Mouse (Mus musculus): ENCODE results near the gene Pofut1. TPM values are rescaled to one million over a fixed set of nuclear protein-coding genes. Genes with fewer than 3 reads are reported as not detected.

The Pofut1 gene
- polyA plus RNA-seq, 1 experiment from 2014 or later: 5.9 TPM

DNA sequence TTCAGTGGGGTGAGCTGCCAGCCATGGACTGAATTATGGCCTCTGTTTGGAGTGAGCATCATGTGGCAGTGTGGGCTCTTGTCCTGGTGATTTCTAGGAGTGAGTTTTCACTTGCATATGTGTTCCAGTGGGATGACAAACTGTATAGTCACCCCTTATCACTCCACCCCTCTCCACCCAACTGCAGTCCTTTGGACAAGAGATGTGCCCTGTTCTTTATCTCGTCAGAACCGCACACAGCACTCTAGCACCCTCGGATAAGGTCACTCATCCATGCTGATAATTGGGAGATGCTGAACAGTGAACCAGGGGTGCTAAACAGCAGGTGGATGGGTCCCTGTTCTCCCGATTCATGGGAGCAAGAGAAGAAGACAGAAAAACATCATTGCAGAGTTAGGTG is 19.7 kb upstream of the Pofut1 start:
- peaks cover 16% of the 10 kb centered on the region for H3K4me1 ChIP-seq
- H3K27ac ChIP-seq: no peak overlapping the region
- no peak overlapping the region for H3K4me3 ChIP-seq
- no peaks in the 10 kb centered on the region for H3K27me3 ChIP-seq (ENCODE audit: poor library complexity, severe bottlenecking)
- no peak for DNase-seq (ENCODE audit: extremely low spot score, low spot score)
- H3K36me3 ChIP-seq (replicated peaks): peaks cover under 1% of the 10 kb centered on the region
- 88% methylated on average over 4 of the region's 4 CpGs for WGBS
- no peaks in the 10 kb centered on the region for H3K9me3 ChIP-seq

DNA sequence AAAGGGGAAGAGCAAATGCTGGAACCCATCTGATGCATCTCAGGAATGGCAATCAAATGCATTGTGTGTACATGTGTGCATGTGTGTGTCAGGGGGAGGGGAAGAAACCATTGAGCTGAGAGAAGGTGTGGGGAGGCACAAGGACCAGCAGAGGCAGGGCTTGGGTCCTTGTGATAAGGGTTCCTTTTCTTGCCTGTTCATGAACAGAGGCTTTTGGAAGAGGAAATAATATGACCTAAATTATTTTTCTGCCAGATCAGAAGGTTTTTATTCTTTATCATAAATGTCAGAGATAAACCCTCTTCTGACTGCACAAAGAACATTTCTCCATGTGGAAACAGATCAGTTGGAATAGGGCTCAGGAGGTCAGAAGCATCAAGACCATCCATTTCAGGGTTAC is 19.2 kb upstream of the Pofut1 start:
- no peaks in the 10 kb centered on the region for H3K27me3 ChIP-seq (ENCODE audit: poor library complexity, severe bottlenecking)
- H3K36me3 ChIP-seq (replicated peaks): peaks cover 5% of the 10 kb centered on the region
- H3K9me3 ChIP-seq: no peaks in the 10 kb centered on the region
- no peak overlapping the region for H3K27ac ChIP-seq
- no peak overlapping the region for H3K4me3 ChIP-seq
- peaks cover 16% of the 10 kb centered on the region for H3K4me1 ChIP-seq
- DNase-seq (ENCODE audit: extremely low spot score, low spot score): no peak

DNA sequence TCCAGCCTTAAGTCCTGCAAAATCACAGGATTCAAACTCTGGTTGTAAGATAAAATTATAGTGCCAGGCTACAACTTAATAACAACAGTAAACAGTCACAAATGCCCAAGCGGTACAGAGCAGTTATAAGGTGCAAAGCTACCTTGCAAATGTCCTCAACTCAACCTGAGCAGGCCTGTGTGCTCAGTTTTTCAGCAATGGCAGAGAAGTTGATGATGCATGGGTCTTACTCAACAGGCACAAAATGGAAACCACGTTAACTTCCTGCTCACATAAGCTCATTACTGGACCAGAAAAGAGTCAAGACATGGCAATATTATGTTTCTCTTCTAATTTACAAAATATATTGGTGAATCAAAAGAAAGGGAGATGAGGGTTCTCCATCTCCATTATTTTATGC is 18.8 kb upstream of the Pofut1 start:
- Histone ChIP-seq H3K9me3 (no peaks in the 10 kb centered on the region), H3K4me1 (peaks cover 16% of the 10 kb centered on the region), H3K36me3 (replicated peaks) (peaks cover 10% of the 10 kb centered on the region), H3K27ac (no peak overlapping the region), H3K27me3 (ENCODE audit: poor library complexity, severe bottlenecking) (no peaks in the 10 kb centered on the region), H3K4me3 (no peak overlapping the region)
- WGBS: 93% methylated on average over 2 of the region's 2 CpGs
- no peak for DNase-seq (ENCODE audit: extremely low spot score, low spot score)

DNA sequence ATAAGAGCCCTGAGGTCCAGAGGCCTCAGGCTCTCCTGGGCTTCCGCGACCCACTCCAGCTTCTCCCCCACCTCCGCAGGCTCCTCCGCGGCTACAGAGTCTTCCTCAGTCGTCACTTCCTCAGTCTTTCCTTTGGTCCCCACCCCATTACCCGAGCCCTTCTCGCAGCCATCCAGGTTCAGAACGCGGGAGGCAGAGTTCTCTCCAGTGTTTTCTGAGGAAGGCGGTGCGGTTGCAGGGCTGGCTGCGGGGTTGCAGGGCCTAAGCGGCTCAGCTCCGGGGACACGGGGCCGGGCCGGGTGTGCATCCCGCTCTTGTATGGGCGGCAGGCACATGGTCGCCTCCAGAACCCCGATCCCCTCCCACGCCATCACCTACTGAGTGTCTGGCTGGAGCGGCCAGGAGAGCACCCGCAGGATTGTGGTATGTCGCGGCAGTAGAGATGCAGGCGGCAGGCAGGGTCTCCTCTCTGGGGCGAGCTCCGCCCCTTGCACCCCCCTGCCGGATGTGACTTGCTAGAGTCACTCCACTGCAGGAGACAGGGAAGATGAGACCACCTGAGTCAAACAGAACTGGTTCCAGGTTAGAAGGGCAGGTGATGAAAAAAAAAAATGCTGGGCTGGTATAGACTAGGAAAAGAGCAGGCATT is 16.3 kb upstream of the Pofut1 start, which contains the start of gene Tspyl3:
Tspyl3 (minus strand) TSS at position 496 of the 649 bp plus-strand sequence.
- H3K4me1 ChIP-seq: peaks cover 16% of the 10 kb centered on the region
- peak within 1 kb of the TSS; percentile 82 for H3K27ac ChIP-seq
- H3K36me3 ChIP-seq (replicated peaks): peaks cover 35% of the 10 kb centered on the region
- 3% methylated on average over 31 of the region's 31 CpGs for WGBS
- no peaks in the 10 kb centered on the region for H3K27me3 ChIP-seq (ENCODE audit: poor library complexity, severe bottlenecking)
- peak; percentile 35 for DNase-seq (ENCODE audit: extremely low spot score, low spot score)
- no peaks in the 10 kb centered on the region for H3K9me3 ChIP-seq
- H3K4me3 ChIP-seq: peak within 1 kb of the TSS; percentile 58

DNA sequence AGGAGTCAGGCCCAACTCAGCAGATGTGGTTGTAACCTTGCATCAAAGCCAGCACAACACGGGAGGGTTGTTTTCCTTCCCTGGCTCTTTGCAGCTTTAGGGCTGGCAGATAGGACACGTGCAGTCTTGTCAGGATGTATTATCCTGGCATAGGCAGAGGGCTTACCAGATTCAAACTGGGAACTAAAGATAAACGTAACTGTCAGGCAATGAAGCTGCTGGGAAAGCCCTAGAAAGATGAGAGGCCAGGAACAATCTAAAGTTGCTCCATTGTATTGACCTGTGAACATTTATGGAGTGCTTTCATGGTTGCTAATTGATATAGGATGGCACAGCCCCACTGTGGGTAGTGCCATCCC is 15.8 kb upstream of the Pofut1 start:
- Histone ChIP-seq H3K4me1 (peaks cover 16% of the 10 kb centered on the region), H3K27ac (peak overlapping the region; percentile 82; the same call in 1 of the 2 replicates), H3K27me3 (ENCODE audit: poor library complexity, severe bottlenecking) (no peaks in the 10 kb centered on the region), H3K9me3 (no peaks in the 10 kb centered on the region), H3K36me3 (replicated peaks) (peaks cover 40% of the 10 kb centered on the region), H3K4me3 (peak overlapping the region; percentile 58)
- 8% methylated on average over 3 of the region's 3 CpGs for WGBS
- no peak for DNase-seq (ENCODE audit: extremely low spot score, low spot score)

DNA sequence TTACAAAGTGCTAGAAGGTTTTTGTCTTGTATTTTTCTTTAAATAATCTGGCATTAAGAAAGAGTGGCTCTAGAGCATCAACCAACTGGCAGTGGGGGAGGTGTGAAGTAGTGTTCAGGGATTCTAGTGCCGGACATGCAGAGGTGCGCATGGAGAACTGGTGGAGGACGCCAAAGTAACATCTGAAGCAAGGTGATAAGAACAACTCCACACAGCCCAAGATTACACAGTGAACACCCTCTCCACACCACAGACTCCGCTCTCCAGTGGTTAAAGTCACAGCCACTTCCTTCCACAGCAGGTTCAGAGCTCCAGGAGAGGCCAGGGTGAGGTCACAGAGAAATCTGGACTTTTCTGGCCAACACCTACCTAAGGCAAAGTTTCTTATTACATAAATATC is 13.4 kb upstream of the Pofut1 start:
- H3K27ac ChIP-seq: no peak overlapping the region
- H3K4me3 ChIP-seq: no peak overlapping the region
- H3K9me3 ChIP-seq: no peaks in the 10 kb centered on the region
- WGBS: 95% methylated on average over 4 of the region's 4 CpGs
- H3K36me3 ChIP-seq (replicated peaks): peaks cover 64% of the 10 kb centered on the region
- no peaks in the 10 kb centered on the region for H3K27me3 ChIP-seq (ENCODE audit: poor library complexity, severe bottlenecking)
- DNase-seq (ENCODE audit: extremely low spot score, low spot score): no peak
- H3K4me1 ChIP-seq: peaks cover 16% of the 10 kb centered on the region

DNA sequence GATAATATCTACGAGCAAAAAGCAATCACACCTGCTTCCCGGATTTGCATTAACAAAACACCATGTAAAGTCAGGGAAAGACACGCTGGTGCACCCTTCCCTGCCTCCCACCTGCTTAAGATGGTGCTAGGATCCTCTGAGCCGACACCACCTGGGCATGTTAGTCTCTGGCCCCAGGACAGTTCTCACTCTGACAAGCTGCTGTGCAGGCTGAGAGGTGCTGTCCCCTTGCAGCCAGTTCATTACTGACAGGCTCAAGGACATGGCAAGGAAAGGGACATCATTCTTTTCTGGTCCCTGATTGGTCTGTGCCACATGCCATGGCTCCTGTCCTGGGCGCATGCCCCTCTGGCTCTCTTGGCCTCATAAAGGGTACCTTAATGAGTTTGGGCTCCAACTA is 12.8 kb upstream of the Pofut1 start:
- peaks cover 69% of the 10 kb centered on the region for H3K36me3 ChIP-seq (replicated peaks)
- H3K27ac ChIP-seq: no peak overlapping the region
- WGBS: 86% methylated on average over 5 of the region's 5 CpGs
- peaks cover 16% of the 10 kb centered on the region for H3K4me1 ChIP-seq
- H3K9me3 ChIP-seq: no peaks in the 10 kb centered on the region
- no peaks in the 10 kb centered on the region for H3K27me3 ChIP-seq (ENCODE audit: poor library complexity, severe bottlenecking)
- no peak for DNase-seq (ENCODE audit: extremely low spot score, low spot score)
- no peak overlapping the region for H3K4me3 ChIP-seq

DNA sequence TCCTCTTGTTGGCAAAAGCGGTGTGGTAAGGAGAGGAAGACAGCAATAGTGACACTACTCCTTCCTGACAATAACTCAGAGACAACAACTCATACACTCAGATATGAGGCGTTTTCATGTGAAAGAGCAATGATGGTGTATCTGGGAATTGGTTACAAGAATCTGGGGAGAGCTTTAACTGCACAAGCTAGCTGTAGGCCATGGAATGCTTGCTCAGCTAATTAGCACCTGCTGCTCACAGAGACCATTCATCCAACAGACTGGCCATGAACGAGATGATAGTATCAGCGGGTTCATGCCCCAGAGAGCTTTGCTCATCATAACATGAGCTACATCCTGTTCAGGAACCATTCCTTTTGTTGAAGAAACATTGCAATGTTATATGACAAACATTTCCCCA is 4.1 kb upstream of the Pofut1 start:
- peaks cover 68% of the 10 kb centered on the region for H3K36me3 ChIP-seq (replicated peaks)
- H3K27me3 ChIP-seq (ENCODE audit: poor library complexity, severe bottlenecking): no peaks in the 10 kb centered on the region
- no peak overlapping the region for H3K27ac ChIP-seq
- no peak for DNase-seq (ENCODE audit: extremely low spot score, low spot score)
- H3K4me3 ChIP-seq: no peak overlapping the region
- peaks cover 41% of the 10 kb centered on the region for H3K4me1 ChIP-seq
- 74% methylated on average over 4 of the region's 4 CpGs for WGBS
- no peaks in the 10 kb centered on the region for H3K9me3 ChIP-seq

DNA sequence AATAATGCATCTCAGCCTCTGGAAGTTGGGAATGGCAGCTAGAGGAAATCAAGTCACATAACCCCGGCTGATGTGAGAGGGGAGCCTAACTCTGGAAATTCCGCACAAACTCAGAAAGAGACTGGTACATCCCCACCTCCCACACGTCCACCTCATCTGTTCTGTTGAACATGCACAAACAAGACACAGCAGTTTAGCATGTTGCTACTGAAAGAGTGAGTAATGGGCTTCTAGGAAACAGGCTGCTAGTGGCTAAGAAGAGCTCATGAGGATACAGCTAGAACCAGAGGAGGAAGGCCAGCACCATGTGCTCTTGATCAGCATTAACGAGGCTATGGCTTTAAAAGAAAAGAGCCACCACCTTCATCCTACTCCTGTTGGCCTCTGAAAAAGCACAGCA is 3.4 kb upstream of the Pofut1 start:
- DNase-seq (ENCODE audit: extremely low spot score, low spot score): no peak
- Histone ChIP-seq H3K4me1 (peaks cover 47% of the 10 kb centered on the region), H3K36me3 (replicated peaks) (peaks cover 61% of the 10 kb centered on the region), H3K27ac (no peak overlapping the region), H3K27me3 (ENCODE audit: poor library complexity, severe bottlenecking) (no peaks in the 10 kb centered on the region), H3K9me3 (no peaks in the 10 kb centered on the region), H3K4me3 (no peak overlapping the region)
- 76% methylated on average over 4 of the region's 4 CpGs for WGBS

DNA sequence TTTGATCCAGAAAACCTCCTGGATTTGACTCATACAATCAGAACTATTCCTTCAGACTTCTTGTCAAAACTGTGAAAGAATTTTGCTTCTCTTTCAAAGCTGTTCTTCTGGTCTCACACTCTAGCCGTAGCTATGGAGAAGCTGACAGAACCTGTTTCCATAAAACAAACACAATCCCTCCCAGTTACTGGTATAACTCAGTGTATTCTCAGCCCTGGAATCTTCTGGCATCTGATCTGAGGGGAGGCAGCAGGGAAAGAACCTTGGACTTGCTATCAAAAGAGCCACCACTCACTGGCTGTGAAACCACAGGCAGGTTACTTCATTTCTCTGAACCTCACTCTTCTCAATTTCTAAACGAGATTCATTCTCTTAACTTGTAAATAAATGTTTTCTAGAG is 2.9 kb upstream of the Pofut1 start:
- Histone ChIP-seq H3K4me3 (peak overlapping the region; percentile 98; the same call in 1 of the 2 replicates), H3K27me3 (ENCODE audit: poor library complexity, severe bottlenecking) (no peaks in the 10 kb centered on the region), H3K4me1 (peaks cover 47% of the 10 kb centered on the region), H3K9me3 (no peaks in the 10 kb centered on the region), H3K36me3 (replicated peaks) (peaks cover 60% of the 10 kb centered on the region), H3K27ac (no peak overlapping the region)
- DNase-seq (ENCODE audit: extremely low spot score, low spot score): no peak
- WGBS: 70% methylated on average over 2 of the region's 2 CpGs

DNA sequence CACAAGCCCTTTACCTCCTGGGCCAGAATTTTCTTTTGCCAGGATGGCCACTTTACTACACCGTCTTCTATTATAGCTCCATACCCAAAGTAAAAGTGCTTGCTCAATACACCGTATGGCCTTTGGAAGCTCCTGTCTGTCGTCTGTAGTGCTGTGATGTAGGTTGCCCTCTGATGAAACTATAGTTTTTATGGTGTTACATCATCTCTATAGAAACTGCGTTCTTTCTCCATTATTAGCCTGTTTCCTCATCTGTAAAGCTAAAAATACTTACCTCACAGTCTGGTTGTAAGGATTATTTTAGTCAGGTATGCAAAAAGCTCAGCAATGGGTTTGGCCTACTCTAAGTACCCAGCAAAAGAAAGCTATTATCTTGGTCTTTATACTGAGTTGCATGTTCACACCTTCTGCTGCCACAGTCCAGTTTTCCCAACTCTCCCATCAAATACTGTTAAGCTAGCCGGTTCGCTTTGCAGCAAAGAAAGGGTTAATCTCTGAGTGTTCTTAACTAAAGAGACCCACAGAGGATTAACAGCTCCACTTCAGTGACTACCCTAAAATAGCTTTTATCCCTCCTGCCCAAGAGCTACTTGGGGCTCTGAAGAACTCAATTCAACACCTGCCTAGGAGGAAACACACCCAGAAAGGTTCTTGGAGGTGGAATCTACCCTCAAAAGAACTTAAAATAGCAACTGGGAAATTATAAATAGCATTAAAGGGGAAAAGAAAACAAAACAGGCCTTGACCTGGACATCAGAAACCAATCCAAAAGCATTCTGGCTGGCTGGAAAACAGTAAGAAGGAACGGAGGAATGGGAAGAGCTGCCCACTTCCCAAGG is 2.1 kb upstream of the Pofut1 start:
- H3K27me3 ChIP-seq (ENCODE audit: poor library complexity, severe bottlenecking): no peaks in the 10 kb centered on the region
- H3K4me3 ChIP-seq: peak overlapping the region; percentile 98
- H3K9me3 ChIP-seq: no peaks in the 10 kb centered on the region
- H3K27ac ChIP-seq: peak overlapping the region; percentile 100
- H3K4me1 ChIP-seq: peaks cover 47% of the 10 kb centered on the region
- DNase-seq (ENCODE audit: extremely low spot score, low spot score): no peak
- WGBS: 50% methylated on average over 7 of the region's 7 CpGs
- H3K36me3 ChIP-seq (replicated peaks): peaks cover 57% of the 10 kb centered on the region

DNA sequence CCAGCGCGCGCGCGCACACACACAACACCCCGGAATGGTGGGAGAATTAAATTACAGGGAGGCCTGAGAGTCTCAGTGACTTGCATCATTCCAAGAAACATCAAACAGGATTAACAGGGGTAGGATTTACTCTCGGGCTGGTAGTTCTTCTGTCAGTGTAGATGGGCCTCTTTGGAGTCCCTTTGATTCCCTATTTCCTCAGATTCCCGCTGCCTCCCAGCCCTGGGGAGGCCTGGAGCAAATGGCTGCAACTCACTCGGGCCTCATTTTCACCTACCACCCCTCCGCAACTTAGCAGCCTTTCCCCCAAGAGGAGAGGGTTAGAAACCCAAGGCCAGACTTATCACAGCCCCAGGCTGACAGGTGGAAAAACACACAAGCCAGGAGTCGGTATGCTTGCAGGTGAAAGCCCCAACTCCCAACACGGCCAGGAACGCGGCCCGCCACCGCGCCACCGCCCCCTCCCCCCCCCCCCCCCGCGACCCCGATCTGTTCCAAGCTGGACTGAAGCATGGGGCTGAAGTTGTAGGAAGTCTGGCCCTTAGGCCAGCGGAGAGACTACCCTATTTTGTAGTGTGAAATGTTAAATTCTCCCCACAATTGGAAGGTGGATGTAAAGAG is 1.4 kb upstream of the Pofut1 start:
- Histone ChIP-seq H3K4me3 (peak overlapping the region; percentile 98), H3K4me1 (peaks cover 47% of the 10 kb centered on the region), H3K36me3 (replicated peaks) (peaks cover 57% of the 10 kb centered on the region), H3K9me3 (no peaks in the 10 kb centered on the region), H3K27me3 (ENCODE audit: poor library complexity, severe bottlenecking) (no peaks in the 10 kb centered on the region), H3K27ac (peak overlapping the region; percentile 100)
- WGBS: 1% methylated on average over 22 of the region's 22 CpGs
- DNase-seq (ENCODE audit: extremely low spot score, low spot score): peak; percentile 41

DNA sequence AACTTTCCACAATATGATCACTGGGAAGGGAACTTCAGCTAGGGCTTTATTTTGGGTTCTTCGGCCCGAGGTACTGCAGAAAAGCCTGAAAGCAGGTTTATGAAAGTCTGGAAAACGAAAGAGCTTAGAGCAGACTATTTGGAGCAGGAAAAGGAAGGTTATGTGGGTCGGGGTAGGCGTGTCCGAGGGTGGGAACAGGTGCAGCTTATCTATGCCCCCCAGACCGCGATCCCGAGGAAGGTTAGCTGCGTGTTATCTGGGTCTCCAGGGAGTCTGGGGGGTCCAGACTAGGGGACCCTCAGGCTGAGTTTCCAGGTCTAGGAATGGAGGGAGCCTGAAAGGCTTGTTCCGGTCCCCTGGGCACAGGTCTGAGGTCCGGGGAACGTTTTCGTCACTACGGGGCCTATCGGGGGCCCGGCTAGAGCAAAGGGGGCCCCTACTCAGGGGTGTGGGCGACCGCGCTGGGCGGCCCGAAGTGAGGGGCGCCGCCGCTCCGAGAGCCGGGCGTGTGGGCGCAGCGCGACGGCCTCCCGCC is 565 bp upstream of the Pofut1 start:
- peaks cover 57% of the 10 kb centered on the region for H3K36me3 ChIP-seq (replicated peaks)
- DNase-seq (ENCODE audit: extremely low spot score, low spot score): no peak
- no peaks in the 10 kb centered on the region for H3K27me3 ChIP-seq (ENCODE audit: poor library complexity, severe bottlenecking)
- peaks cover 47% of the 10 kb centered on the region for H3K4me1 ChIP-seq
- H3K9me3 ChIP-seq: no peaks in the 10 kb centered on the region
- under 1% methylated on average over 33 of the region's 33 CpGs for WGBS
- H3K27ac ChIP-seq: peak overlapping the region; percentile 100
- H3K4me3 ChIP-seq: peak overlapping the region; percentile 98

All from forebrain, embryonic 10.5 days (tissue).